Mouse (Mus musculus) liver, adult 2 months (tissue): Measurements from ENCODE around the gene Kctd8.

Source experiments
- CTCF ChIP-seq: fragments of 200-500 bp; IDR thresholded peaks from 2 replicates; pipeline ENCODE4 v1.5.1; 2011; ENCODE audit warnings: low read depth, low read length, control low read depth
- POLR2A ChIP-seq: fragments of 200-500 bp; IDR thresholded peaks from 2 replicates; pipeline ENCODE4 v1.6.1; 2011; ENCODE audit warnings: low read length, control low read depth; ENCODE audit not compliant: insufficient read depth; ENCODE audit errors: extremely low read depth

- no peak for TF ChIP-seq POLR2A
- no peak for TF ChIP-seq CTCF
Observed at GRCm38 (mm10) chr5:69227147-69227546, 114.3 kb downstream of the Kctd8 start.
